Mouse (Mus musculus): Measurements from ENCODE around the gene Fam240a.
A peak's percentile ranks its signal among the peaks of the same experiment; 100 is the strongest.

Fam240a gene

DNA sequence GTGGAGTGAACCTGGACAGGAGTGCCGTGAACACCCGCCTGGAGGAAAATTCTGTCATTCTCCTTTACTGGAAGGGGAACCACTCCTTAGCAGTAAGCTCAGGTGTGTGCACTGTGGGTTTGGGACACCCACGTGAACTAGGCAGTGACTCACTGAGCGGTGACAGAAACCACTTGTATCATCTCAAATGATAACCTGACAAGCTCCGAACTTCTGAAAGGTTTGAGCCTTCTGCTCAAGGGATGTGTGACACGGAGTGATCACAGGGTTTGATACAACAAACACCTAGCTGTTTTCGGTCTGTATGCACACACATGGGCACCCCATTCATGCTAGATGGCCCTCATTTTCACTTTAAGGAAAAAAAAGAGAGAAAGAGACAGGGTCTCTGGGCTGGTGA lies at the start of gene Fam240a:
TSS of gene Fam240a (minus strand) at position 76 of the 400 bp plus-strand sequence.
- DNase-seq (ENCODE audit: extremely low spot score): no peak

DNA sequence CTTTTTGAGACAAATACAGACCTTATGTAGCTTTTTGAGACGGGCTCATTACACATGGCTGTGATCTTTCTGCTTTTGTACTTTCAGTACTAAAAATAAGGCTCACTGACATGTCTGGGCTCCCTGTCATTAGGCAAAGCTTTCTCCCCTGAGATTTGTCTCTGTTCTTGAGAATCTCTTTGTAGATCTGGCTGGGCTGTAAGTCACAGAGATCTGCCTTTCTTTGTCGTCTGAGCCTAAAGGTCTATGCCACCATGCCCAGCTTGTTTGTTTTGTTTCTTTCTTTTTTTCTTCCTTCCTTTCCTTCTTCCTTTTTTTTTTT lies 49.2 kb upstream of the Fam240a start:
- no peak for DNase-seq (ENCODE audit: extremely low spot score)

DNA sequence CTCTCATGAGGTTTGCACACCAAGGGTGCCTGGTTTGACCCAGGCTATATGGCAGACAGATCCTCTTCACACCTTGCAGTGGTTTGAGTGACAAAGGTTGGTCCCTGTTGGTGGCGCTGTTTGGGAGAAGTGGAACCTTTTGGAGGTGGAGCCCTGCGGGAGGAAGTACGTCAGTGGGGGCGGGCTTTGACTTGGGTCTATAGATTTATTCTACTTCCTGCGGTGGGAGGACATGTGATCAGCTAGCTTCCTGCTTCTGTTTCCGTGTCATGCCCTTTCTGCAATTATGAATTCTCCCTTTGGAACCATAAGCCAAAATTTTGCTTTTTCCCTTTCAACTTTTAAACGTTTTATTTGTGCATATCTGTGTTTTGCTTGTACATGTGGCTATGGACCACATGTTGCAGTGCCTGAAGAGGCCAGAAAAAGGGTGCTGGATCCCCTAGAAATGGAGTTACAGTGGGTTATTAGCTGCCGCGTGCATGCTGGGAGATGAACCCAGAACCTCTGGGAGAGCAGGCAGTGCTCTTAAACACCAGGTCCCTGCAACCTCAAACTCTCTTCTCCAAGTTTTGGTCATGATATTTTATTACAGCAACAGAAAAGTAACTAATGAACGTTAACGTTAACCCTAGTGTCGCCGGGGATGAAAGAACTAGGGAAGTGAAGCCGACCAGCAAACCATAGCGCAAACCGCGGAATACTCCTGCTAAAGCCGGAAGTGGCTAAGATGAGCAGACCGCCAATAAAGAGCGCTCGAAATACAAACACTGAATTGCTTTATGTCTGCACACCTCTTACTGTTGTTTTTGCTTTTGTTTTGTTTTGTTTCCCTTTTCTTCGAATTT lies 48.6 kb upstream of the Fam240a start:
- no peak for DNase-seq (ENCODE audit: extremely low spot score)

DNA sequence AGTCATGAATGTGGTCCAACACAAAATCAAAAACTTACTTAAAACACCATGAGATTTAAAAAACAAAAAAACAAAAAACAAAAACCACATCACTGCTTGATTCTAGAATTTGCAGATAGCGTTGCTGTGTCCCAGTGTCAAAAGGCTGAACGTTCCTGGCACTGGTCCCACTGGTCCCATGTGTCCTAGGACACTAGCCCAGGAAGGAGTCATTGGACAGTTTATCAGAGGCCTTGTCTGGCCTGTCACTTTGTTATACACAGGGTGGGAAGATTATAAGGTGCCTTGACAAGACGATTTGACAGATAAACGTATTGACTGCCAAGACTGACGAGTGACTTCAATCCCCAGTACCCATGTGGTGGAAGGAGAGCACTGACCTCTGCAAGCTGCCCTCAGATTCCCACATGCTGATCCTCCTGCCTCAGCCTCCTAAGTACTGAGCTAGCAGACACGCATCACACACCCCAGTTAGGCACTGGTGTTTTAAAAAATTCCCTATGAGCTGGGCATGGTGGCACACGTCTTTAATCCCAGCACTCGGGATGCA lies 47.0 kb upstream of the Fam240a start:
- DNase-seq (ENCODE audit: extremely low spot score): no peak

DNA sequence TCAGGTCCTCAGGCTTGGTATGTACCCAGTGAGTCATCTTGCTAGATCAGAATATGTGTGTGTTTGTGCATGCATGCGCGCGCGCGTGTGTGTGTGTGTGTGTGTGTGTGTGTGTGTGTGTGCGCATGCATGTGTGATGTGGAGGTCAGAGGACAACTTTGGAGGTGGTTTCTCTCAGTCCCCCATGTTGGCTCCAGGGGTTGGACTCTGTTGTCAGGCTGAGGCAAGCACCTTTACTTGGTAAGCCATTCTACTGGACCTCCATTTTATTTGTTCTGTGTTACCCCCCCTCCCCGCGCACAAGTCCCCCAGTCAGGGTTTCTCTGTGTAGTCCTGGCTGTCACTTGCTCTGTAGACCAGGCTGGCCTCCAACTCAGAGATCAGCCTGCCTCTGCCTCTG lies 44.7 kb upstream of the Fam240a start:
- DNase-seq (ENCODE audit: extremely low spot score): no peak

DNA sequence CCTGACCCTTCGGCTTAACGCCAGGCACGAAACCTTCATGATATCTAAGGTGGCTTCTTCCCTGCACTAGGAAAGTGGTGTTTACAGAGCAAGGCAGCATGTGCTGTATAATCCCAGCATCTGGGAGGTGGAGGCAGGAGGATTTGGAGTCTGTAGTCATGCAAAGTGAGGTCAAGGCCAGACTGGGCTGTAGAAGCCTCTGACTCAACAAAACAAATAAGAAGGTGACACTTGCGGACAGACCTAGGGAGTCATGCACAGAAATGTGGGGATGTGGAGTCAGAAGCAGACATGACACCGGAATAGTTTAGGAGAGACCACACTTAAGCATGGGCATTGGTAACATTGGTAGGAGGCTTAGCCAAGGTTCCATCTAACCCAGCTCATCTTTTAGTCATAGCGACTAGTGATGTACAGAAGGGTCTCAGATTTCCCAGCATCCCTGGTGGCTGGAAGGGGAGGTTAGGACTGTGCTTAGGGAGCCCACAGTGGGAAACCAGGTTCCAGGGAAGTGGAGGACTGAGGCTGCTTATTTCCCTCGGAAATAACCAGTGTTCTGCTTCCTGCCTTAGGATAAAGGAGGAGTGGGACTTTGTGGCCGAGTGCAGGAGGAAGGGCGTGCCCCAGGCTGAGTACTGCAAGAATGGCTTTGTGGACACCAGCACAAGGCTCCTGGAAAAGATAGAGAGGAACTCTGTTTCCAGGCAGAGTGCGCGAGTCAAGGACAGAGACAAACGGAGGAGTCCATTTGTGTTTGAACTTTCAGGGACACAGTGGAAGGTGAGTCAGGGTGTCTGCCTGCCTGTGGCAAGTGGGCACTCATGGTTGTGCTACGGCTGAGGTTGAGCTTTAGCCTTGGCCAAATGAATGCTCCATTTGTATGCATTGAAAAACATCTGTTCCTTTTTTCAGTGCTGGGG lies 43.8 kb upstream of the Fam240a start:
- DNase-seq (ENCODE audit: extremely low spot score): no peak

DNA sequence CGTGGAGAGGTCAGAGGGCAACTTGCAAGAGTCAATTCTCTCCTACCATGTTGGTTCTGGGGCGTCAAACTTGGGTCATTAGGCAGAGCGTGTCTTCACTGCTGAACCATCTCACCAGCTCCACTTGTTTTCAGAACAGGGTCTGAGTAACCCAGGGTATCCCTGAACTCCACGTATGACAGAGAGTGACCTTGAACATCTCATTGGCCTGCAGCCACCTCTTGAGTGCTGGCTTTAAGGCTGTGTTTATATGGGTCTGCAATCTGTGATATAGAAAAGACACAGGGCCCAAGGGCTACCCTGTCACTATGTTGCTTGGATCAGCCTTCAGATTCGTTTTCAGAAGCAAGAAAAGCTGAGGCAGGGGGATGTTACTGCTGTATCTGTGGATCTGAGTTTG lies 43.0 kb upstream of the Fam240a start:
- DNase-seq (ENCODE audit: extremely low spot score): no peak

DNA sequence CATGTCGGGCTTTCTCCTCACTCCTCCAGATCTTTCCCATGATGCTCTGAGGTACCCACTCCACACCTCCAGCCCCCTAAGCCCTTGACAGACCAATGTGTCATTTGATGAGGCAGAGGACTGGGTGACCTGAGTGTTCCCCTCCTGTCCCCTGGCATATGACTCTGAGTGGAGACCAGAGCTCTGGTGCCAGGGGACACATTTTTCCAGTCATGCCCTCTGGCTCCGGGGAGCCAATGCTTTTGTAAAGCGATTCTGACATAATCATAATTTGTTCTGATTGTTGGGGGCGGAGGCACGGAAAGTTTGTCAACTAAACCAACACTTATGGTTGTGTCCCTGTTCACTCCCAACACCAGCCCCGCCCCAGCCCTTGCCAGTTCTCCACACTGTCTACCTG lies 39.3 kb upstream of the Fam240a start:
- no peak for DNase-seq (ENCODE audit: extremely low spot score)

DNA sequence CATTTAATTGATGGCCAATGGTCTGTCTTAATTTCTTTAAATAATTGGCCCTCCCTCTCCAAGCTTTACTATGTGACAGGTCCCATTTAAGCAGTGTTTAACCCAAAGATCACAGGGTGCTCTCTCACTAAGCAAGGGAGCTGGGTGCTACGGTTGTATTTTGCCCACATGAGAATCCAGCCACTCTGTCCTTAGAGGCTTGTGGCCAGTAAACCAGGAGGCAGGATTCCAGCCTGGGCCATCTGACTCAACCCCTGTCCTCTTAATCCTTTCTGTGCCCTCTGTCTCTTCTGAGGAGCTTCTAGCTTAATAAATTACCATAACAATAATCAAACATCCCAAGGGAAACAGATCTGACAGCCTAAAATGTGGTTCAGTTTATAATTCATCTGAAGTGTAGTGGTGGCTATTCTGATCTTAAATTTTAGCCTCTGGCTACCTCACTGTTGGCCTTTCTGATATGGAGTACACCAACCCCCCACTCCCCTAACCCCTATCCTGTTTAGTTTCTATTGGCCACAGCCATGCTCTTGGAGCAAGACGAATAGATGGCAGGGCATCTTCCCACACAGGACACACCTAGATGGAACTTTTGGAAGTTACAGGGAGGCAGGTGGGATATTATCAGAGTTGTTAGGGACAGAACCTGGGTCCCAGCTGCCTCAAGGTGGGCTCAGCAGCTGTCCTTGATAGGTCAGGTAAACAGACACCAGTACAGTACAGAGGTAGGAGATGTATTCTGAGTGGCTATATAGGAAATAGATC lies 38.2 kb upstream of the Fam240a start:
- no peak for DNase-seq (ENCODE audit: extremely low spot score)

DNA sequence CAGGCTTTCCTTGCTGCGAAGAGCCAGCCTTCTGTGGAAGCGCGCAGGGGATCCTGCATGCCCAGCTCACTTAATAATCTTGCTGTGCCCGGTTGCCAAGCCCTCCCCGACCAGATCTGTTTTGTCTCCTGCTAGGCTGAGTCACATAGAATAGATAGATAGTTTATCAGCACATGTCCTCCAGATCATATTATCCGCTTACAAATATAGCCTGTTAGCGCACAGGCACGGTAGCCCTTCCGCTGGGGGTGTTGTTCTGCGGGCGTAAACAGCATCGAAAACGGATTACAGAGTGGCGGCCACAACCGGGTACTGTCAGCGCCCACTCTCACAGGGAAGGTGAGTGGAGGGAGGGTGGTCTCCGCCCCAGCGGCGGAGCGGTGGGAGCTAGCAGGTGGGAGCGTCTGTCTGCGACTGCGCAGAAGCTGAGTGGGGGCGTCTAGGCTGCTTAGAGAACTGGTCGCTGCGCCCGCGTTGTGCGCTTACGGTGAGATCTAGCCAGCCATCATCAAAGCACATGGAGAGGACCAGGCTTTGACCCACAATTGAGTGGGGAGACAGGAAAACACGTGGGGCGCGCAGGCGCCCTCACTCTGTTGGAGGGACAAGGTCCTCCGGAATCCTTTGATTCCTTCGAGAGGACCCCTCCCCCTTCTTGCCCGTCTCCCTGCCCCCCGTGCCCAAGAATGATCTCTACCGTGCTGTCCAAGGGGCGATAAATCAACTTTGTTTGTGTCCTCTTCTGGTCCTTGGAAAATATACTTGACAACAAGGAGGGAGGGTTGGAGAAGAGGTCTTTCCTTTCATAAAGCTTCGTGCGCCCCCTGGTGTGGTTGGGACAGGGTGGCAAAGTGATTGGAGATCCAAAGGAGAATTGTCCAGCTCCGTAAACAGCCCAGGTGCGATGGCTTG lies 37.1 kb upstream of the Fam240a start:
- DNase-seq (ENCODE audit: extremely low spot score): peak; percentile 59

DNA sequence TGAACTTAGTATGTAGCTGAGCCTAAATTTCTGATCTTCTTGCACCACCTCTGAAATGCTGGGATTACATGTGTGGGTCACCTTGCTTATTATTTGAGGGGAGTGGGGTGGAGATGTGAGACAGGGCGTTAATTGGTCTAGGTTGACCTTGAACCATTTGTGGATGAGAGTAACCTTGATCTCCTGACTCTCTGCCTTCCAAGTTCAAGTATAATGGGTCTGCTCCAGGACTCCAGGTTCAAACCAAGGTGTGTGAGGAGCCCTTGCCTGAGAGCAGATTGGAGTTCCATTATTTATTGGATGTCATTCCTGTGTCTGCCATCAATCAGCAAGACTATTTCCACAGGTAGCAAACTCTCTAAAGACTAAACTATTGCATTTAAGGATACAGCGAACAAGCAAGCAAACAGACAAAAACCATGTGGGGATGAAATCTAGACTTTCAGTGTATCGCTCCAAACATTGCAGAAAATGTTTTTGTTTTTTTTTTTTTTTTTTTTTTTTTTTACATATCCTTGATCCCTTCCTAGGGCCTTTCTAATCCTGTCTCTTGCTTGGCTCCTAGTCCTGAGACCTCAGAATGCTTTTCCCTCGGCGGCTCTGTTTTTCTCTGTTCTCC lies 36.4 kb upstream of the Fam240a start:
- DNase-seq (ENCODE audit: extremely low spot score): no peak

DNA sequence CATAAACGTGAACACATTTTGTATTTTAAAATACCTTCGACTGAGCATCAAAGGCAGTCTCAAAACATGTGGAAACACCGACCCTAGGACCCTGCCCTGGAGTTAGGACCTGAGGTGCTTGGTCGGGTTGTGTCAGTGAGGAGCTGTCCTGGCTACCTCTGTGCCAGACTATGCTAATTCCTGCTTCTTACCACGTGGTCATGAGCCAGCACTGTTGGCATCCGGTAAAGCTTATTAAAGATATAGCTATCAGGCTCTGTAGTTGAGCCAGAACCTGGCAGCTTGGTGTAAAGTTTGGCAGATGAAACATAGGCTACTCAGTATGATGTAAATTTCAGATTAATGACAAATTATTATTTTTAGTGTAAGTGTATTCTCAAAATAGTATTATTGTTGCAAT lies 35.7 kb upstream of the Fam240a start:
- no peak for DNase-seq (ENCODE audit: extremely low spot score)

DNA sequence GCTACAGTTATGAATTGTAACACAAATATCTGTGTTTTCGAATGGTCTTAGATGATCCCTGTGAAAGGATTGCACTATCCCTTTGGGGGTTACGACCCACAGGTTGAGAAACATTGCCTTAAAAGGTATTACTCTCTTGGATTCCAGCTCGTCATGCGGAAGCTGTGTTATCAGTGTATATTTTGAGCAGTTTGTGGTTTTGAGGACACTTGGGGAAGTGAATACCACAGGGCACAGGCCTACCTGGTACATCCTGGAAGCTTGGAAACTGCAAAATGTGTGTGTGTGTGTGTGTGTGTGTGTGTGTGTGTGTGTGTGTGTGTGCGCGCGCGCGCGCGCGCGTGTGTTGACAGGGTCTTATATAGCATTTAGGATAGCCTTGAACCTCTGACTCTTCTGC lies 35.2 kb upstream of the Fam240a start:
- DNase-seq (ENCODE audit: extremely low spot score): no peak

DNA sequence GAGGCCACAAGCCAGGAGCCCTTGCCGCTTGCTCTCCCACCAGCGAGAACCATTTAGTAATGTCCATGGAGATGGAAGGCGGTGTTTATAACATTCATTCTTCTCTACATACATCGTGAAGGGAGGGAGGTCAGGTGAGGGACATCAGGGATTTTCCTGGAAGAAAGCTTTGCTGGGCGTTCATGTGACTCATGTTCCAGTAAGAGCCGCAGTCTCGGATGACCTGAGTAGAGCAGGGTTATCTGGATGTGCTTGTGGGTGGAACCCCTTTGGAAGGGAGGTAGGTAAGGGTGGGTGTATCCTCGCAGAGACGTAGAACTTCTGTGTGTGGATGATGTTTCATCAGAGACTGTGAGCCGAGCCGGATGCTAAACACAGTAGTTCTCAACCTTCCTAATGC lies 34.7 kb upstream of the Fam240a start, which contains the start of gene Lrrc2:
TSS of gene Lrrc2 (plus strand) at position 149 of the 400 bp plus-strand sequence.
- DNase-seq (ENCODE audit: extremely low spot score): no peak

DNA sequence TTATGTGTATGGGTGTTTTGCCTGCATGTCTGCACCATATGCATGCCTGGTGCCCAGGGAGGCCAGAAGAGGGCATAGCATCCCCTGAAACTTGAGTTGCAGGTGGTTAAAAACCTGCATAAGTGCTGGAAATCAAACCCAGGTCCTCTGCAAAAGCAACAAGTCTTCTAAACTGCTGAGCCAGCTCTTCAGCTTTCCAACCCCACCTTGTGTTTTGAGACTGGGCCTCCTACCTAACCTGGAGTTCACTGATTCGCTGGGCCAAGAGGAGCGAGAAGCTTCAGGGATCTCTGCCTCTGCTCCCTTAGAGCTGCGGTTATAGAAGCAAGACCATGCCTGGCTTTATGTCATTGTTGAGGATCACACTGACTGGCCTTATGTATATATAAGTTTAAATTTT lies 33.4 kb upstream of the Fam240a start:
- no peak for DNase-seq (ENCODE audit: extremely low spot score)

DNA sequence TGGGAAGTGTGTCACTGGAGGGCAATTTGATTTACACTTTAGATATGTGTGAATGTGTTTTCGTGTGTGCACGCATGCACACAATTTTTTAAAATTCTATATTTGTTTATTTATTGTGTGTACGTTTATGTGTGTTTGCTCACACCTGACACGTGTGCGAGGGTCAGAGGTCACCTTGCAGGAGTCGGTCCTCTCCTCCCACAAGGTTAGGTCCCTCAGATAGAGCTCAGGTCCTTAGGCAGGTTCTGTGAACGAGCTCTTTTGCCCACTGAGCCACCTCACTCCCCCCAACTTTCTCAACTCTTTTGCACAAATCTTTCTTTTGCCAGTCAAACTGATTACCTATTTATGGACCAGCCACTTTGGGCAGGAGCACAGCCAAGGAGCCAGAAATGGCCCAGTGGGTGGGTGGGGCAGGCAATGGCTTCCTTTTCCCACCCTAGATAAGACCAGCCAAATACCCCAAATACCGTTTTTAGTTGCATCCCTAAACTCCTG lies 32.2 kb upstream of the Fam240a start:
- no peak for DNase-seq (ENCODE audit: extremely low spot score)

DNA sequence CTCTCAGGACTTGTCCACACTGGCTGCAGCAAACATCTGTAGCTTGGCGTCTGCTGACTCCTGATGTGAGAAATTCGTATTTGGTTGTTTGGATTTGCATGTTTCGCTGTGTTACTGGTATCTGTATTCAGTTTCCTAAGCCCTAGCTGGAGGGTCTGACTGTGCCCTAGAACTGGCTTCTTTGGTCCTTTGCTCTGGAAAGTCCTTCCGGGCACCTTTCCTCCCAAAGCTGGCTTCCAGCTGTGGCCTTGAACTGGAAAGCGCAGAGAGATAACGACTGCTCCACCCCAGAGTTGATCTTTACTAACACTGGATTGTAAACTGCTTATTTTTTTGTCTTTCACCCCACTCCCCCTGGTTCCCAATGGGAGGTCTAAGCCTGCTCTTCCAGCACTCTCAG lies 31.2 kb upstream of the Fam240a start:
- DNase-seq (ENCODE audit: extremely low spot score): no peak

DNA sequence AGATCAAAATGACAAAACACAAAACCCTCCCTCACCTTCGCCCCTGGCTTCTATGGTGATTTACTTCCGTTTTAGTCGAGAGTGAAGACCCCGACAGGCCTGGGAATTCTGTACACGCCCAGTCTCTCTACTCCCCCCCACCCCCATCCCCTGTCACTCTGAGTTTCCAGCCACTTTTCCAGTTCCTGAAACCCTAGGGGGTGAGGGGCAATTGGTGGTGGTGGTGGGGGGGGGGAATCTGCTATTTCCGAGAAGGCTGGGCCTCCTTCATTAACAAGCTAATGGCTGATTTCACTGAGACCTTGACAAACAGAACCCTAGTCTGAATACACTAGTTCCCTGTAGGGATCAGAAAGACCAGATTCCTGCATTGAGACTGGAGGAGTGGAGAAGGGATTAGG lies 30.6 kb upstream of the Fam240a start:
- DNase-seq (ENCODE audit: extremely low spot score): no peak

DNA sequence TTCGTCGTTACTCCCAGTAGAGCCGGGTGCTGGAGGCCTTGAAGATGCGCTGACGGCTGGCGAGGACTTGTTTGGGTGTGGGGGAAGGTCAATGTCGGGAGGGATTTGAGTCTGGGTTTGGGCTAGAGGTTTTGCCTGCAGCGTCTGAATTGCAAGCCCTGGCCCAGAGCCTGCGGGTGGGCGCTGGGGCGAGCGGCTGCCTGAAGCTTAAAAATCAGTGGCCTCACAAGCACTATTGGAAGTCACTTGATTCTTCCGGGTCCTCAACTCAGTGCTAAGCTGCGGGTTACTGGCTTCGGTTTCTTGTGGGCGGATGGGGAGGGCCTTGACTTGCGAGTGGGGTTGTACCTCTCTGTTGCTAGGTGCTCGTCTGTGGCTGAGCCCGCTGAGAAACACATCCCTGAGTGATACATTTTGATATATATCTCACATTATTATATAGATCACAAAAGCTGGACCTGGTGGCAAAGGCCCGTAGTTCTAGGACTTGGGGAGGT lies 29.9 kb upstream of the Fam240a start:
- peak; percentile 42 for DNase-seq (ENCODE audit: extremely low spot score)

DNA sequence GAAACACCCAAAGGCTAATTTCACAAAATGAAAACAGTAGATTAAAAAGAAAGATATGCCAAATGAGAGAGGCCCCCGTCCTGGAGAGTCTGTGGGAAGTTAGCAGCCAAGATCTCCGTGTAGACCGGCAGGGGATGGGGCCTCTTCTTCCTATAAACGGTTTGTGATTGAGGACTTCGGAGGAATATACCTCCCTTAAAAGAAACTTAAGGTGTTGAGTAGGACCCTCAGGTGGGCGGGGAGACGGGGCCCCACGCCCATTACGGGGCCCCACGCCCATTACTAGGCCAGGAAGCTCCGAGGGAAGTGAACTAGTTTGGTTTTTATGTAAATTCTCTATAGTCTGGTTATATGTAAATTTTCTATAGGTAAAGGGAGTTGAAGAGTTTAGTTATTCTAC lies 29.3 kb upstream of the Fam240a start, which contains the start of gene Tdgf1:
TSS of gene Tdgf1 (minus strand) at position 233 of the 400 bp plus-strand sequence.
- no peak for DNase-seq (ENCODE audit: extremely low spot score)
